Mouse (Mus musculus) left cerebral cortex, postnatal 25 days (tissue): ENCODE measurements around the gene Prkag2. TPM values are rescaled to one million over a fixed set of nuclear protein-coding genes. Genes with fewer than 3 reads are reported as not detected.

Source experiments
- DNase-seq, 2 experiments: peaks; one replicate each; pipeline ENCODE4 v3.0.0; 2022; ENCODE audit warnings: low spot score in 2 of 2, mixed read lengths in 1 of 2
- intact Hi-C: fragments of 180-260 bp; cut with DNase I; formaldehyde crosslinking; loops from one replicate; pipeline ENCODE4 v1.15.1; 2025
- total RNA-seq, 2 experiments: library from RNA; stranded (reverse); gene quantifications; 2 replicates each; pipeline ENCODE4 v1.2.3; 2021

The Prkag2 gene
- total RNA-seq, 2 experiments from 2014 or later: 102 to 108 TPM

DNA sequence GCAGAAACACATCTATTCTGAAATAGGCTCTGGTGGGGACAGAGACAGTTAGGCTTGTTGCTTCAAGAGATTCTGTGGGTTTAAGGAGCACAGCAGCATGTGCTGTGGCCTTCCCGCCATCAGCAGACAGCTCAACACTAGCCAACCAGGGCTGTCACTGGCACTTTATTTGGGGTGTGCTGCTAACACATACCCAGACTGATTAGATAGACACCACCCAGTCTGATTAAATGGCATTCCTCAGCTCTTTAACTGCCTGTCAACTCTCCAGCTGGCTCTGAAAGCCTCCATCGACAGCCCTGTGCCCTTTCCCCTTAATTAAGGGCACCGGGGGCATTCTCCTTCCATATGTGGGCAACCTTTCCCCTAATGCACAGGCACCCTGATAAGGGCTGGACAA is 118.2 kb downstream of the Prkag2 start:
- no peak for DNase-seq
- intact Hi-C loops: no loop called here

DNA sequence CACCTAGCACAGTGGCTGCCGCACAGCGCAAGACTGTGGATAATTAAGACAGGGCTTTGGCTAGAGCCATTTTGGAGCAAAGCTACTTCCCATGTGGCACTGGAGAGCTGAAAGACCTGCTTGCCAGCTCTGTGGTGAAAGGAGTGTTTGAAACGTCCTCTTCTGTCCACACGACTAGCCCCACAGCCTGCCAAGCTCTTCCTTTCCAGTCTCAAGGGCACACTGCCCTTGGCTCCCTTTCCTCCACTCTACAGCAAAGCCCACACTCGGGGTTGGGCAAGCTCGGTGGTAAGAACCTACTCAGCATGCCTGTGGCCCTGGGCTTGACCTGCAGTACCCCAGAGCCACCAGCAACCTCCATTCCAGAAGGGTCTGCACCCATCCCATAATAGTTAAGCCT is 118.7 kb downstream of the Prkag2 start:
- peak in 1 of 2 experiments; percentile 24 for DNase-seq
- intact Hi-C loops: no loop called here

DNA sequence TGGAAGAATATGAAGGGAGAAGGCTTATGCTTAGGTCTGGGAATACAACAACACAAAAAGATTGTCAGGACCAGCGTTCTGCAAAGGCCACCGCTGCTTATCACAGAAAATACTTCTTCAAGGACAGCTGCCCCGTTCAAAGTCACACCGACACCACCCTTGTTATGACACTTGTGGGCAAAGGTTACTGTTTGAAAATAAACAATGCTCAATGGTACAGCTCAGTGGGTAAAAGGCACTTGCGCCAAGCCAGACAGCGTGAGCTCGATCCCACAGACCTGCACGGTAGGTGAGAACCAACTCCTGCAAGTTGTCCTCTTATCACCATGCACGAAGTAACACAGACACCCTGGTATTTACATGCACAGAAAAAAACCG is 120.5 kb downstream of the Prkag2 start:
- no peak for DNase-seq
- intact Hi-C loops: no loop called here

DNA sequence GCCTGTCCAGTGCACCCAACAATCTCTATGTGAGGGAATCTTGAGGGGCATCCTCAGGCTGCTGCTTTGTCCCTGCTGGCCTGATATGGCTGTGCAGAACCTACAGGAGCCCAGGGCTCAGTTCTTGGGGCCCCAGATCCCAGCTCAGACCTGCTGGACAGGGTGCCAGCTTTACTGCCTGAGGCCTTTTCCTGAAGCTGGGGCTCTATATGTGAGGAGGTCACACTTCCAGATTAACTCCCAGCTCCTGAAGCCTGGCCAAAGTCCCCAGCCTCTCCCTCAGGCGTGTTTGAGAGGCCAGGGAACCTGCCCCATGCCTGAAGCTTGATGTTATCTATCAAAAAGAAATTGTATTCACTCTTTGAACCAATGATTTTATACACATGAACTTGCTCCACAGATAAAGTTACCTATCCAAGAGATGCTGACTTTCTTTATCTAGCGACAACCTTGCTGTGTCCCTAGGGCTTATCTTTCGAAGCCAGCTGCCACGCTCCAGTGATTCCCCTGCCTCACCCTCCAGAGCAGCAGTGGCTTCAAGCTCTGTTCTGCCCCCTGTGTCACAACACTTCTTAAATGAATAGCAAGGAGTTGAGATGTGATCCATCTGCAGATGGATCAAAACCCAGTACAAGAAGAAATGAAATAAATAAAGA is 121.0 kb downstream of the Prkag2 start:
- intact Hi-C loops: no loop called here
- no peak for DNase-seq

DNA sequence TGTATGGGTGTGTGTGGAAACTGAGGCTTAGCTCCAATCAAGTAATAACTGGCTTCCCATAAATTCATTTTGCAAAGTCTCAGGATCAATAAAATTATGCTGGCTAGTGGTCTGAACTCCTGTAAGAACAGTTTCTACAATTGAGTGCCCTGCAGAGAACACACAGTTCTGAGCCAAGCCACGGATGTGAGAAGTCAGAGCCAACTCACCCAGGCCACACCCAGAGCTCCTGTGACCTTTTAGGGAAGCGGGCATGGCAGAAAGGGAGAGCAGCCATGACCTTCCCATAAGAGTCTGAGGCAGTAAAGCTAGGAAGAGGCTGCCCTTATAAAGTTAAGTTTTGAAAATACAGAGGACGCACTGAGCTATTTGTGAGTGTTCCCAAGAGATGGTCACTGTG is 123.5 kb downstream of the Prkag2 start:
- intact Hi-C loops: no loop called here
- no peak for DNase-seq

DNA sequence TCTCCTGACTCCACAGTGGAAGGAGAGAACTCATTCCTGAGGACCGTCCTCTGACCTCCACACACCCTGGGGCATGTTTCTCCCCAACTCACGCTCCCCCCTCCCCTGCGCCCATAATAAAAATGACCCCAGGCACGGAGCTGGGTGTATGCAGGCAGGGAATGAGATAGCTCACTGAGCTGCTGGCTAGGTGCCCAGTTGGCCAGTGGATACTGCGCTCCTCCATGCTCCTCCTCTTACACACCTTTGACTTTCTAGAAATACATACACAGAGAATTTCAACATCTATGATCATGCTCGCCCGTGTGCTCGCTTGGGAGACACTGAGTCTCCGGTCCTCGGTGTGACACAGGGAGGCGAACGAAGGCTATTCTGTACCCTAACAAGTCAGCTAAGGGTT is 124.2 kb downstream of the Prkag2 start:
- DNase-seq: no peak
- intact Hi-C loops: no loop called here

DNA sequence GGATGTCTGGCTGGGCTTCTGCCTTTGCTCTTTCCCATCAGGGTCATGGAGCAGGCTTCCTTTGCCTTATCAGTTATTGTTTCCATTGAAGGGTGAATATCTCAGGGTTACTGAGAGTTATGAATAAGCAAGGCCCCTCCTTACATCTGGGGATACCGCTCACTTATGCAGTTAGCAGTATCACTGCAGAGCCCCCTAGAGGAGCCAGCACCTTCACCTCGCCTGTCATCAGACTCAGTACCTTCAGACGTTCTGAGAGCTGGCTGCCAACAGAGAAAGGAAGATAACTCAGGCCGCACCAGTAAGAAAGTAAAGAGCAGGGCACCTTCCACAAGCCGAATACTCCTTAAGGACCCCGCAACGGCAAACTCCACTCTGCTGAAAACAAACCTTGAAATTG is 125.3 kb downstream of the Prkag2 start:
- no peak for DNase-seq
- intact Hi-C loops: no loop called here

DNA sequence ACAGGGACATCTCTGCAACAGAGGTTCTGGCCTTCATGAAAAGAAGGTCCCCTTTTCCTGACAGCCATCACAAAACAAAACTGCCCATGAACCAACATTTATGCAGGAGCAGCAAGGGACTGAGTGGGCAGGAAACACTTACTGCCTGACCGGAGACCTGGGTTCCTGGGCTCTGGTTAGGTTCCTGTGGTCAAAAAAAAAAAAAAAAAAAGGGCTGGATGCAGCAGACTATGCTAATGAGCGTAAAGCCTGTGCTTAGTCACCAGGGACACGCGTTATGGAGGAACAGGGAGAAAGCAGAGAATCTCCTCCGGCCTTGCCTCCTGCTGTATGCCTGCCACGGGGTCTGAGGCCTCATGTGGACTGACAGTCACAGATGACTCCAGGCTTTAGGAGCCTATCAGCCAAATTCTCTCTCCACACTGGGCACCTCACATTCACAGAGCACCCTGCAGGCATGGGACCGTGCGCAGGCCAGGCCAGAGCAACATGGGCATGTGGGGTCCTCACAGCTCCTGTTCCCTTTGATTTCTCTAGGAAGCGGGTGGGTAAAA is 126.7 kb downstream of the Prkag2 start:
- intact Hi-C loops: no loop called here

DNA sequence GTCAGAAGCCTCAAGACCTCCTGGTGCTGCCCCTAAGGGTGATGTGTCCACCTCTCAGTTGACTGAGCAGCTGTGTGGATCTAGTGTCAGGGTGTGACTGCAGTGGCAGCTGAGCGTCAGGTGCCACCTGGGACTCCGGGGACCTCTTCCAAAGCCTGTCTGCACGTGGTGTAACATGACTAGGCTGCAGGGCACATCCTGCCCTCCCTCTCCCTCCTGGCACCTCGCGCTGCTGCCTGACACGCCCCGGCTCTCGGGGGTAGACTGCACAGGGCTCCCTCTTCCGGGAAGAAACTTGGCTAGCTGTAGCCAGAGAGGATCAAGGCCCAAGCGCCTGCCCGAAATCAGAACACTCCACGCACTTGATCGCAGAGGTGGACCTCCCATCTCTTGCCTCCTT is 127.2 kb downstream of the Prkag2 start:
- intact Hi-C loops: no loop called here
- DNase-seq: no peak

More for the DNA sequence above, 126.7 kb downstream of the Prkag2 start:
- no peak for DNase-seq

DNA sequence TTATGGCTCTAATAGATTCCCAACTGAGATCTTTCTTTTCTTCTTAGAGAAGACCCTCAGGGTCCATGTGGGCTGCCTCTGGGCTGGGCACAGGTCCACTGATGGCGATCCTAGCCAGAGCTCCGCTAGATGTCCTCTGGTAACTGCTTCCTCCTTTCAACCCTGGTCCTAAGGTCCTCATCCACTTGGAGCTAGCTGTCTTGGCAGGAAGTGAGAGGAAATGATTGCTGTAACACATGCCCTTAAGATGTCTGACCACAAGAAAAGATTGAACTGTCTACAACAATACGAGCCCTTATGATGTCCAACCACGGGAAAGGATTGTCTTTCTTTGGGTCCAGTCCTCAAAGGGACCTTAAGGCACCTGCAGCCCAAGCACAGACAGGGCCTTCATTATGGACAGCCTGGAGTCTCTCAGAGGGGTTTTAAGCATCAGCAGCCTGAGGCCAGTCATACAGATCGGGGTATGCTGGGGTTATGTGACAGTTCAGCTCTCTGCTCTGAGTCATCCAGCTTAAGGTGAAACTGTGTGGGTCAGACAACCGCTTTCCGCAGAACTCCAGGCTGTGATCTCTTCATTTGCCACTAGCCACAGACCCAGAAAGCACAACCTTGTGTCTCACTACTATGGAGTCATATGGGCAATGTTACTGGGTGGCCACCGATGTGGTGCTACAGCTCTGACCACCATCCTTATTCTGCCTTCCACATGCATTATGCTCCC is 129.7 kb downstream of the Prkag2 start:
- no peak for DNase-seq
- intact Hi-C loops: no loop called here

DNA sequence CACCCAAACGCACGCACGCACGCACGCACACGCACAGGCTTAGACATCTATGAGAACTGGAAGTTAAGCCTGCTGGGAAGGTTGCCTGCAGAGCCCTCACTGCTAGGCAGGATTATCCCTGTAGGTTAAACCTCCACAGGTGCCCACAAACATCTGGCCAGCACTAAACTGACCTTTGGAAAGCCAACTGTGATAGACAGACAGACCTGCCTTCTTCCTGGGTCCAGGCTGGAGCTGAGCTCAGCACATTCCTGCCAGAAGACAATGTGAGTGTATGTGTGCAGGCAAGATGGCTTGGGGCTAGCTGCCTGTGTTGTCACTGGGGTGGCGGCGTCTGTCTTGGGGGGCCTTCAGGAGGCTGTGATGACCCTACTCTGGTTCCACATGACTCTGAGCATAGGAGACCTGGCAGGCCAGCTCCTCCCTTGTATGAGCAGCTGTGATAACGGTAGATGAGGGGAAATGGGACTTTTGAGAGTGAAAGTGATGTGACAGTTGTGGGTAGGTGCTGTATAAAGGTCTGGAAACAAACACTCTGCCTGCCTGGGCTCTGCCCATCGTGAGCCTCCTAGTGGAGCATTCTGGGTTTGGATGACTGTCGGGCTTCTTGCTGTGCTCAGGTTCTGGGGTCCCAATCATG is 131.1 kb downstream of the Prkag2 start:
- intact Hi-C loops: no loop called here
- no peak for DNase-seq

DNA sequence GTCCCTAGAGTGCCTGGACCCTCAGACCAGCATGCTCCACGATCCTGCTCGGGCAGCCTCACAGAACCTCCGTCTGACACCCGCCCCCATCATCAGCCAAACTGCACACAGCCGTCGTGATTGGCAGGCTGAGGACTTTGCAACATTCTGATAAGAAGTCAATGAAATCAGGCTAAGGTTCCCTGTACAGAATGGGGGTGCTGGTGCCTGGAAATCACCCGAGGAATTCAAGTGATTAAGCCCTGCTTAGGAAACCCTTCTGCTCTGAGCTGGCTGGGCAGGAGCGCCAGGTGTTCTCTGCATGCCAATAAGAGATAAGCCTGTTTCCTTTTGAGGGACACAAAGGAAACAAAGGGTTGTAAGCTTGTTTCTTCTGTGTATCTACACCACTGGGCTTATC is 131.7 kb downstream of the Prkag2 start:
- intact Hi-C loops: no loop called here
- no peak for DNase-seq

DNA sequence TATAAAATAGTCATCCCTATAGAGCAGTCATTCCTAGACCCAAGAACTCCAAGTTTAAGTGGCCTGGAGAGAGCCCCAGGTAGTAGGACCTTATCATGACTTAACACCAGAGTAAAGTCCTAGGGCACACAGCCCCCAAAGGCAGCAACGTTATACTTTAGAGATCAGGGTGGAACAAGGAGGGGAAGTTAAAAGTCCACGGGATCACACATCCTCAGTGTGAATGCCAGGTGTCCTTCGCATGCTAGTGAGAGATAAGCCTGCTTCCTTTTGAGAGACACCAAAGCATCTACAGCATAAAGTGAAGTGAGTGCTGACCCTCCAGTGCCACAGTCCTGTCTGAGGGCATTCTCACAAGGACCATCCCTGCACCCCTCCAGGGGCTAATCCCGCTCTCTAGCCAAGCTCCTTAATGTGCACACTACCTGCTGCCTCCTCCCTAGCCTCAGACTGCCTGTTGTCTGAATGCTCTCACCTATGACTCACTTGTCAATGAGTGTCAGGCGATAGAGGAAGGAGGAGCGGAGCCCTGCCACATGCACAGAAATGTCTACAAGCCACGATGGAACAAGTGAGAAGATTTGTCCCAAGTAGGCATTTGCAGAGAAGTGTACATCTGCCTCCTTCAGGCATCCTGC is 132.4 kb downstream of the Prkag2 start:
- no peak for DNase-seq
- intact Hi-C loops: no loop called here

DNA sequence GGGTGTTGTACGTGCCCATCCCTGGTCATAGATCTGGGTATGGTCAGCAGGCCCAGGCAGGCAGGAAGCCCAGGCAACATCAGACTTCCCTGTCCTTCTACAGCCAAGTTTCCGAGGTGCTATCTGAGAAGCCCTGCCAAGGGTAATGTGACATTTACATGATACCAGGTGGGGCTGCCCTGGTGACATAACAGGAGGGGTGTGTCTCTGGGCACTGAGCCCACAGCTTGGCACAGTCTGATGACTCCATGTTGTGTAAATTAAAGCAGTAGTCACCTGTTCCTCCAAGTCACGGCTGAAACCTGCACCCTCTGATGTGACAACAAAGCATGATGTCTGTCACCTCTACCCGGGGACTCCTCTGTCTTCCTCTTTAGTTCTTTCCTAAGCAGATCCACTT is 136.7 kb downstream of the Prkag2 start:
- intact Hi-C loops: no loop called here
- no peak for DNase-seq

DNA sequence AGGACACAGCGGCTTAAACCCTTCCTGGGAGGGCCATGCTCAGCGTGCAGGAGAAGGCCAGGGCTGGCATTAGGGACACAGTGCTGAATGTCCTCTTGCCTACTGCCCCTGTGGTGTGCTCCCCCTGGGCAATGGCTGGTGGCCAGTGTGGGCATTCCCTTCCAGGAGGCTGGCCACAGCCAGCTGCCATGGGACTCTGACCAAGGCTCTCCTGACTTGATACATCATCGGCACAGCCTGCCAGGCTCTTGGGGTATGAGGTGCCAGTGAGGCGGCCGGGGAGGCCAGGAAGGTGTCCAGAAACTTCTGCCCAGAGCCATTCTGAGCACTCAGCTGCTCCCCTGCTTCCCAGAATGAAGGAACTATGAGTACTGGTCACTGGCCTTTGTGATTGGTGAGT is 139.7 kb downstream of the Prkag2 start:
- intact Hi-C loops: no loop called here
- peak in 1 of 2 experiments; percentile 16 for DNase-seq

DNA sequence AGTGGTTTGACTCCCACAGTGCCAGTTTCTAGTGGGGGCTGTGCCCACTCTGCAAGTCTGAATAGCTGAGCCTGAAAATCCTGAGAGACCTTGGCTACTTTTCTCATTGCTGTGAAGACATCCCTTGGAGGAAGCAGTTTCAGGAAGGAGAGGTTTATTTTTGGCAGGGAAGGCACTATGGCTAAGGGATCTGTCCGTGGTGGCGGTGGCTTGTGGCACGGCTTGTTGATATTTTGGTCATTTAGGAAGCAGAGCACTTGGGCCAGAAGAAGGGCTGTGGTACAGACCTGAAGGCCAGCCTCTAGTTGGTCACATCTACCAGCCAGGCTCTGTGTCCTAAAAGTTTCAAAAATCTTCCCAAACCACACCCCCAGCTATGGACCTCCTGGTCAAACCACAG is 140.7 kb downstream of the Prkag2 start:
- DNase-seq: no peak
- intact Hi-C loops: no loop called here

DNA sequence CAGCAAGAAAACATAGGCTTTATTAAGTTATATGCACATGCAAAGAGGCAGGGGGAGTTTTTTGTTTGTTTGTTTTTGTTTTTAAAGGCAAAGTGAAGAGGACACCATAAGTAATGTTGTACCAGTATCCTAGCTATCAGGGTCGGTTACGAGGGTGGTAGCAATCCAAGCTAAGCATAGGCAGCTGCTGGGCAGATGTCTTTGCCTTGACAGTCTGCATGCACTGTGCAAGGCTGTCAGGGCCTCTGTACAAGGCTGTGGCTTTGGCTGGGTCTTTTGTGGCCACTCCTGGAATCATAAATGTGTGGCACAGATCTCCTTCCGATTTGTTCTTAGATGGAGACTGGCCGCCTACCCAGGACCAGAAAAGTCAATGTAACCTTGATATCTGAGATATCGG is 141.8 kb downstream of the Prkag2 start:
- intact Hi-C loops: no loop called here
- no peak for DNase-seq

DNA sequence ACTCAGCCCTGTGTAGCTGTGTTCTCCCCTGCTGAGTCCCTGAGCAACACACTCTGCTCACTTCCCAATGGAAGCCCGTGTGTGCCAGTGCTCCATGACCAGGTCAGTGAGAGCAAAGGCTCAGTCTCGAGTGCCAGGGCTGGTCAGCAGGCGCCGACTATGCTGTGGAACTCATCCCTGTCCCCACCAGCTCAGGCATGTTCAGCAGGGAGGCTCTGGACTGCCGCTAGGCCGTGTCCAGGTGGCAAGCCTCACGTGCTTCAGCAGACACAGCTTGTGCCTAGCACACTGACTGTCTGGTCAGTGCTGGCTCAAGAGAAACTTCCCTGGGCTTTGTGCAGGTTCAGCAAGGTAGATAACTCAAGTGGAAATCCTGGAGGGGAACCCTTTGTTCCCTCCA is 143.6 kb downstream of the Prkag2 start:
- intact Hi-C loops: no loop called here
- DNase-seq: no peak

DNA sequence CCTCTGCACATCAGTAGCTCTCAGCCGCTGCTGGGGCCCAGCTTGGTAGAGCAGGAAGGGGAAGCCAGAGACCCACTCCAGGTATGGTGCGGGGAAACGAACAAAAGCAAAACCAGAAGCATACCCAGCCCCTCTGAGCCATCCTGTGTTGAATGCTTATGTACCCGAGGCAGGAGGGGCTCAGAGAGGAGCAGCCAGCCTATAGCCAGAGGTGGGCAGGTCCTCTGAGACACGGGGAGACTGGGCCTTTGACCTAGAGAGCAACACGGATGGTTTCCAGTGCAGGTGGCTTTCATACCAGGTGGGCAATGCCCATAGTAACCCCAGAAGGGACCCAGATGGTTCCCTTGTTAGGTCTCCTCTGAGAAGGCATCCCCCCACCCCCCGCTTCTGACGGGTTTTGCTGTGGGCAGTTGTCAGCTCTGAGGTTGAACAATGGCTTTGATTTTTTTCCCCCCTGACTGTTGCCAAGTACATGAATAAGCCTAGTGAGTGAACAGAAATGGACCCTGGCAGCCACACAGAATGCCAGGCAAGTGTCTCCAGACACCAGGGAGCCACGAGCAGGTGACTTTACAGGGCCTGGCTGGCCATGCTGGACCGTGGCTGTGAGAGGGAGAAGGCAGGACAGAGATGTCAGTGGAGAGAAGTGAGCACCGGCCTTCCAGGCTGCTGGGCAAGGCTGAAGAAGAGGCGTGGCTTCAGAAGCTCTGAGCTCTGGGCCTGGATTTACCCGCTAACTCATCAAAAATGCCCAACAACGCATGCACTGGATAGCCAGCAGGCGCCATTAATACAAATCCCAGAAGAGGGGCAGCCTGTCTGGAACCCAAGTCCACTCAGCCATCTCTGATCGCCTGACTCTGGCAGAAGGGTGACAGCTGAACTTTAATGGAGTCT is 147.3 kb downstream of the Prkag2 start:
- intact Hi-C loops: no loop called here
- peak in 1 of 2 experiments; percentile 27 for DNase-seq
